Comparison of ENCODE assay signal across 19 mouse cellular contexts in the genomic region with DNA sequence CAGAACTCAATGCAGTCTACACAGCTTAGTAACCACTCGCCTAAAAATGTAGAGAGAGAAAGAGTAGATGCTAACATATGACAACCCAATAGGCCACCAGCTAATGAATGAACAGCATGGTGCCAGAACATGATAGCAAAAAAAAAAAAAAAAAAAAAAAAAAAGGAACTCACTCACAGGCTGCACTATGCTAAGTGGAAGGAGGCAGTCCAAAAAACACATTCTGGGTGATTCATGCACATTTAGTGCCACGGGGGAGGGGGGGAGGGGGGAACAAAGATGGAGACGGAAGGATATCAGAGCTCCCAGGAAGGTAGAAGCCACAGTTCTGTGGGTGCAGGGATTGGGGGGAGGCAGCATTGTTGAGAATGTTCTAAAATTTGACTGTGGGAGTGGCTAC. TPM values are rescaled to one million over a fixed set of nuclear protein-coding genes. Genes with fewer than 3 reads are reported as not detected.
DNase-seq lines count a peak whose midpoint lies in the region; ATAC-seq and TF ChIP-seq lines count a peak whose summit lies in the region.
"Had no signal": no experiment of that assay in that cellular context is flagged by ENCODE, and none has a peak within 500 bp of the region (broad histone marks: within the 10 kb centered on the region; RNA-seq: fewer than 3 reads in every experiment).

No protein-coding gene starts in this region.

- DNase-seq in forebrain, embryonic 11.5 days (ENCODE audit: low spot score): no peak
- DNase-seq in hindbrain, postnatal 0 days (ENCODE audit: low spot score): no peak
- peak; percentile 84 for DNase-seq in NIH3T3 (ENCODE audit: low read depth)
- no peak for DNase-seq in left cerebral cortex, adult 11 months (ENCODE audit: low spot score)
- no peak for DNase-seq in kidney, postnatal 10 days
- DNase-seq: adrenal gland, postnatal 10 days; cerebellum, adult 18-20 months; cerebellum, adult 9-11 months; gastrocnemius, postnatal 10 days; heart, adult 18-20 months; heart, postnatal 10 days; heart, postnatal 4 days; kidney, adult 2 months had no signal

- no peak overlapping the region for H3K4me2 ChIP-seq in forebrain, embryonic 15.5 days (replicated peaks)
- H3K4me2 ChIP-seq in forebrain, embryonic 11.5 days (ENCODE audit: low read depth, low read length, severe bottlenecking): no peak overlapping the region
- H3K4me2 ChIP-seq in hindbrain, postnatal 0 days (ENCODE audit: low read depth, low read length): no peak overlapping the region
- no peak overlapping the region for H3K4me2 ChIP-seq in hindbrain, embryonic 13.5 days
- H3K4me2 ChIP-seq: hindbrain, embryonic 12.5 days had no signal

- ATAC-seq in forebrain, embryonic 15.5 days (replicated peaks): 0 out of 2 replicates have a peak, but pooled peaks have one; percentile 27
- no peak for ATAC-seq in forebrain, embryonic 11.5 days (replicated peaks; ENCODE audit: low FRiP score)
- ATAC-seq in hindbrain, postnatal 0 days: 0 out of 2 replicates have a peak, but pooled peaks have one; percentile 11
- no peak for ATAC-seq in hindbrain, embryonic 13.5 days (ENCODE audit: low FRiP score)
- ATAC-seq: intestine, embryonic 16.5 days had no signal

- H3K9me3 ChIP-seq in forebrain, embryonic 15.5 days: no peaks in the 10 kb centered on the region
- H3K9me3 ChIP-seq in forebrain, embryonic 11.5 days (ENCODE audit: control insufficient read depth, low read length): no peaks in the 10 kb centered on the region
- H3K9me3 ChIP-seq in hindbrain, postnatal 0 days (ENCODE audit: low read length): no peaks in the 10 kb centered on the region
- H3K9me3 ChIP-seq in hindbrain, embryonic 13.5 days: no peaks in the 10 kb centered on the region
- H3K9me3 ChIP-seq: heart, embryonic 10.5 days; hindbrain, embryonic 12.5 days had no signal

- 41% methylated on average over 3 of the region's 3 CpGs for WGBS in forebrain, embryonic 15.5 days
- 72% methylated on average over 3 of the region's 3 CpGs for WGBS in forebrain, embryonic 11.5 days
- WGBS in hindbrain, postnatal 0 days: 50% methylated on average over 3 of the region's 3 CpGs
- WGBS in hindbrain, embryonic 13.5 days: 70% methylated on average over 3 of the region's 3 CpGs

- no peaks in the 10 kb centered on the region for H3K4me1 ChIP-seq in forebrain, embryonic 15.5 days
- 0 out of 2 replicates have a peak, but pooled peaks cover 2% of the 10 kb centered on the region for H3K4me1 ChIP-seq in forebrain, embryonic 11.5 days (replicated peaks; ENCODE audit: control insufficient read depth, insufficient read depth, low read length)
- H3K4me1 ChIP-seq in hindbrain, postnatal 0 days (ENCODE audit: insufficient read depth, low read length): no peaks in the 10 kb centered on the region; the same call in 1 of the 2 replicates
- H3K4me1 ChIP-seq in hindbrain, embryonic 13.5 days (replicated peaks): 0 out of 2 replicates have a peak, but pooled peaks cover 3% of the 10 kb centered on the region
- H3K4me1 ChIP-seq: hindbrain, embryonic 12.5 days had no signal

- no peak overlapping the region for H3K4me3 ChIP-seq in forebrain, embryonic 15.5 days
- H3K4me3 ChIP-seq in forebrain, embryonic 11.5 days (ENCODE audit: low read depth, low read length): no peak overlapping the region
- H3K4me3 ChIP-seq in hindbrain, postnatal 0 days (ENCODE audit: low read length): no peak overlapping the region
- H3K4me3 ChIP-seq in hindbrain, embryonic 13.5 days: no peak overlapping the region
- H3K4me3 ChIP-seq: embryonic facial prominence, embryonic 10.5 days; heart, embryonic 10.5 days; hindbrain, embryonic 12.5 days had no signal

- TF ChIP-seq CTCF in hindbrain, postnatal 0 days (IDR thresholded peaks at IDR 0.05; ENCODE audit: low read depth): no peak

- H3K36me3 ChIP-seq in forebrain, embryonic 15.5 days: no peaks in the 10 kb centered on the region
- no peaks in the 10 kb centered on the region; the same call in 1 of the 2 replicates for H3K36me3 ChIP-seq in forebrain, embryonic 11.5 days (ENCODE audit: control insufficient read depth, insufficient read depth, low read length)
- H3K36me3 ChIP-seq in hindbrain, postnatal 0 days (ENCODE audit: insufficient read depth, low read length): no peaks in the 10 kb centered on the region
- peaks cover 6% of the 10 kb centered on the region for H3K36me3 ChIP-seq in hindbrain, embryonic 13.5 days

- no peak overlapping the region for H3K9ac ChIP-seq in forebrain, embryonic 15.5 days (replicated peaks)
- no peak overlapping the region for H3K9ac ChIP-seq in forebrain, embryonic 11.5 days (ENCODE audit: low read length)
- no peak overlapping the region for H3K9ac ChIP-seq in hindbrain, postnatal 0 days (replicated peaks; ENCODE audit: low read length)
- no peak overlapping the region for H3K9ac ChIP-seq in hindbrain, embryonic 13.5 days
- H3K9ac ChIP-seq: hindbrain, embryonic 12.5 days had no signal

- H3K27me3 ChIP-seq in forebrain, embryonic 15.5 days: no peaks in the 10 kb centered on the region; the same call in 1 of the 2 replicates
- H3K27me3 ChIP-seq in forebrain, embryonic 11.5 days (ENCODE audit: control insufficient read depth, insufficient read depth, low read length): peaks cover 5% of the 10 kb centered on the region
- no peaks in the 10 kb centered on the region for H3K27me3 ChIP-seq in hindbrain, postnatal 0 days (ENCODE audit: insufficient read depth, low read length)
- H3K27me3 ChIP-seq in hindbrain, embryonic 13.5 days: no peaks in the 10 kb centered on the region
- H3K27me3 ChIP-seq: hindbrain, embryonic 12.5 days had no signal

- H3K27ac ChIP-seq in forebrain, embryonic 15.5 days (replicated peaks): no peak overlapping the region
- H3K27ac ChIP-seq in forebrain, embryonic 11.5 days (ENCODE audit: low read depth, low read length): no peak overlapping the region
- no peak overlapping the region for H3K27ac ChIP-seq in hindbrain, postnatal 0 days
- H3K27ac ChIP-seq in hindbrain, embryonic 13.5 days: no peak overlapping the region
- H3K27ac ChIP-seq: embryonic facial prominence, embryonic 10.5 days; hindbrain, embryonic 12.5 days had no signal

RNA-seq across cellular contexts. Expression of gene Whrn, which starts 43.2 kb away (rescaled TPM):
- 6.4 and 7.7 TPM in 2 replicates for polyA plus RNA-seq in forebrain, embryonic 15.5 days (2015; fragmentation: Nextera tagmentation; extraction: Ambion mirVana)
- polyA plus RNA-seq in forebrain, embryonic 11.5 days (2014; fragmentation: Nextera tagmentation; extraction: Ambion mirVana): 10.7 and 11.0 TPM in 2 replicates
- 26.4 and 34.6 TPM in 2 replicates for total RNA-seq in hindbrain, postnatal 0 days (2014; rRNA removed)
- polyA plus RNA-seq in hindbrain, postnatal 0 days (2015; fragmentation: Nextera tagmentation; extraction: Ambion mirVana): 4.7 TPM in 2 replicates
- polyA plus RNA-seq in hindbrain, embryonic 13.5 days (2015; fragmentation: Nextera tagmentation; extraction: Ambion mirVana): 5.3 and 5.6 TPM in 2 replicates

RNA-seq across cellular contexts. Expression of gene Akna, which starts 49.4 kb away (rescaled TPM):
- polyA plus RNA-seq in forebrain, embryonic 15.5 days (2015; fragmentation: Nextera tagmentation; extraction: Ambion mirVana): 12.4 and 16.0 TPM in 2 replicates
- polyA plus RNA-seq in forebrain, embryonic 11.5 days (2014; fragmentation: Nextera tagmentation; extraction: Ambion mirVana): 18.8 and 21.0 TPM in 2 replicates
- 7.2 and 8.1 TPM in 2 replicates for total RNA-seq in hindbrain, postnatal 0 days (2014; rRNA removed)
- polyA plus RNA-seq in hindbrain, postnatal 0 days (2015; fragmentation: Nextera tagmentation; extraction: Ambion mirVana): 2.7 and 3.2 TPM in 2 replicates
- 6.0 and 6.2 TPM in 2 replicates for polyA plus RNA-seq in hindbrain, embryonic 13.5 days (2015; fragmentation: Nextera tagmentation; extraction: Ambion mirVana)

Comparison
In these comparisons a context has a peak if more than half of its experiments do, and no peak if none do; other contexts are left out.
1. ATAC-seq: peak in forebrain, embryonic 15.5 days (single experiment) and hindbrain, postnatal 0 days (single experiment); none in forebrain, embryonic 11.5 days (single experiment) and hindbrain, embryonic 13.5 days (single experiment).